Mouse (Mus musculus) neural tube, embryonic 10.5 days (tissue): ENCODE data around the gene Magi3.

Experiments
- DNase-seq: peaks from one replicate; pipeline ENCODE4 v3.0.0-alpha.2; 2017; ENCODE audit warnings: low spot score; ENCODE audit errors: extremely low spot score

Gene Magi3

DNA sequence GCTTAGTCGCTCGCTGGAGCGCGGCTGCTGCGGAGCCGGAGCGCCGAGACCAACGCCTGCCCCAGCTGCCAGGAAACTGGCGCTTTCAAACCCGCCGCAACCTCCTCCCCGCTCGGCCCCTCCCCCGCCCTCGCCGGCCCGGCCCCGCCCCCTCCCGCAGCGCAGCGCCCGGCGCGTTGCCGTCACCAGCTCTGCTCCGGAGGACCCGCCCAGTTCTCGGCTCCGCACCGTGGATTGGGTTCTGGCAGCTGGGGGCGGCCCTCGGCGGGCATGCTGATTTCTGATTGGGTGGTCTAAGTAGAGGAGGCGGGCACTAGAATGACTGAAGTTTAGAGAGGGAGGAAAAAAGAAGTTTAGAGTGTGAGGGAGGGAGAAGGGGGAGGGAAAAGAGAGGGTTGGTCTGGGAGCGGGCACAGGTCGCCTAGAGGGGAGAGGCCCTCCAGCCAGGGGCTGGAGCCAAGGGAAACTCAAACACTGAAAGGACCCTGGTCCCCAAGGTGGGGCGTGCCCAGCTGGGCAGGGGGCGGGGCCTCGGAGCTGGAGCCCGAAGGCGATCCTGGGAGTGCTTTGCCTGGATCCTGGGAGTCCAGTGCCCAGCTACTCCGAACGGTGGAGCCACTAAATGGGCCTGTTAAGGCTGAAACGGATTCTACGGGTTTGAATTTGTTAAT is at the start of gene Magi3:
Gene Magi3 (minus strand): TSS at position 80 of the 671 bp plus-strand sequence.
- peak; percentile 98 for DNase-seq

DNA sequence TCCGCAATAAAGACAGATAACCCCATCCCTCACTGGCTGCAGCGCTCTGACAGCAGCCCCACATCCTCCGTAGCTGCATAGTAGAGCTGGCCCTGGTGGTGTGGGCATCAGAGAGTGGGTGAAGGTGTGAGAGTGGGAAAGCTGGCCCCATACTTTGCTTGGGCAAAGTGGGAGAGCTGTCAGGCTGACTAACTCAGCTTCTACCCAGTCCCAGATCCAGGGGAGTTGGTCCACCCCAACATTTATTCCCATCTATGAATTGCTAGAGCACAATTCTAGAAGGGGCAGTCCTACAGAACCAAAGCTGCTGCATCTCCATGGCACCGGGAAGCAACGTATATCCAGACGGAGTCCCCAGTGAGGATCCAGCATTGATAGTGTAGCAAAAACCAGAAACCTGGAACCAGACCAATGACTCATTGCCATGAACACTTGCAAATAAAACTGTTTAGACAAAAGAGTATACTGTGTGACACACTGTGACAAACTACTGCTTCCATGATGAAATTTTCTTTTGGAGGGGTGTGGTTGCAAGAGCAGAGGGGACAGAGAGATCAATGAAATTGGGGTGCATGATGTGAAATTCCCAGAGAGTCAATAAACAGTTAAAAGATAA is 44.5 kb upstream of the Magi3 start:
- no peak for DNase-seq

DNA sequence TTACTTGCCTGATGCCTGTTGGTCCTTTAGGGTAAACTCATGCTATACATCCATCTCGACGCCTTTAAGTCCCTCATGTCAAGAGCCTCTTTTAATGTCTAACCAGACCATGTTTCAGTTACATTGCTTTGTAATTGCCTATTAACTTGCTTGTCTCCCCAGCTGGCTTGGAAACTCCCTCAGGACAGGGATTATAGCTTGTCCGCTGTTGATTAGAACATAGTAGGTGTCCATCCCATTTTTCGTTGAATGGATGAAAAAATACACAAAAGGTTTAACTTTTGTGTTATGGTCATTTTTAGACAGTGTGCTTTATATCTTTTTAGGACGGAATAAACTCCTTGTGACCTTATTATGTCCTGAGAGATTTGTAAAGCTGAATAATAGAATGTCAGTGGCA is 40.0 kb upstream of the Magi3 start:
- DNase-seq: no peak

DNA sequence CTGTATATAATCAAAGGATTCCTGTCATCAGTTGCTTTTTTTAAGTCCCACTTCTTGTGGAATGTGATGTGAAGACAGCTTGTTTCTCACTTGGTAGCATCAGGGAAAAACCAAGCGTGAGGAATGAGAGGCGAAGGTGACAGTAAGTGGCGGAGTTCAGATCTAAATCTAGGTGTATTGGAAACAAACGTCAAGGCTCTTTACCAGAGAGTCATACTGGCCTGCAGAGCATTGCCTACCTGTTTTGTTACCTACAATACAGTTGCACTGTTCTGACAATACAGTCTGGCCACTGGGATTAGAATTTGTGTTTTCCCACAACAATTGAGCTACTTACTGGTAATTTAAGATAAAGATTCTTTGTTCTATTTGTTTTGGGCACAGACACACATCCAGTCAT is 39.0 kb upstream of the Magi3 start:
- no peak for DNase-seq

DNA sequence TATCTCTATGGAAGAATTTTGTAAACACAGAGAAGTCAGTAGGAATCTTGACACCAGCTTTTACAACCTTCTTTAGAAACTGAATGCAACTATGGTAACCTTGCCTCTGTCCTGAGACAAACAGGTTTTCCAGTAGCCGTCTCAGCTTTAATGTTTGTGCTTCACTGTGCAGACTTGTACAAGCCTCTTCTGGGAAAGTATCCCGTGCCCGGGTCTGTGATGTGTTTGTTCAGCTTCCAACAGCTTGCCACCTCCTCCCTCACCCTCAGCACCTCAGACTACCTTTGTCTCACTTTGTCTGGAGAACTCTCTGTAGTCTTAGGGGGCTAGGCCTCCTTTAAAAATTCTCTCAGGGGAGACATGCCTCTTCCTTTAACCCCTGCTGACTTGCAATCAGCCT is 36.9 kb upstream of the Magi3 start:
- no peak for DNase-seq

DNA sequence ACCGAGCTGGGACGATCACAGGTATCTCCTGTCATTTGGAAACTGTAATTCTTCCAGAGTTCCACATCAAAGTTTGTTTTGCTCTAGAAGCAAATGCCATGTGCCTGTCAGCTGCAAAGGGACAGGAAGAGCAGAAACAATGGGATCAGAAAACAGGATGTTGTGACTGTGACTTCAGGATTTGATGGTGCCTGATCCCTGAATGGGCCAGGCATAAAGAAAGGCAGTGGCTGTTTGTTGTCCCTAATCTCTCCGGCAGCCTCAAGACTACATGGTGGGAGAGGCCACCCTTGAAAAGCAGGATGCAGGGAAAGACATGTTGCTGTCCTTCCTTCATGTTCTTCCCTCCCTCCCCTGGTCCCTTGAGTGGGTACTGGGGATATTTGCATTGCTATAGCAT is 33.6 kb upstream of the Magi3 start:
- DNase-seq: no peak

DNA sequence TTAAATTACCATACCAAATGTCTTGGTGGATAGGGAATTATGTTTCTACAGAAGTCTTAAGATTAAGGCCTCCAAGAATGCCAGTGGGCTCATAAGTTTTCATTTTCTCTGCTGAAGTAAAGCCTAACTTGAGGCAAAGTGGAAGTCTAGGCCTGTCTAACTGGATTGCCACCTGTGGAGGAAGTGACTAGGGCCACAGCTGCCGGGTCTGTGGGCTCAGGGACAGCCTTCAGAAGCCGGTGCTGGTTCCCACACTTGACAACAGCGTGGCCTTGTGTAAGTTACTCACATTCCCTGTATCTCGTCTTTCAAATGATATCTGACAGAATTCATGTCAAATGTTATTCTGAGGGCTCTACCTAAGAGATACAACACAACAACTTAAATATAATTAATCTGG is 27.7 kb upstream of the Magi3 start:
- DNase-seq: no peak

DNA sequence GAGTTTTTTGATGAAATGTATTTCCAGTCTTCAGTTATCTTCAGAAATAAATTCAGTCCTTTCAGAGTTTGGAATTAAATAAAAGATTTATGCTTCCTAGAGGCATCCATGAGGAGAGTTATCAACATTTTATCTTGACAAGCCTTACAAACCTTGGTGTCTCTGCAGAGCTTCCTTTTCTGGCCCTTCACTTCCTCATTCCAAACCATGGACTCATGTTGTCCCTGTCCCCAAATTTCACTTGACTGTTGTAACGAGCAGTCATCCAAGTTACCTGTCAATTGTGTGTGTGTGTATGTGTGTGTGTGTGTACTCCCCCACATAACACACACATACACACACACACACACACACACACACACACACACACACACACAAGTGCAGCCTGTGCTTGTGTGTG is 26.9 kb upstream of the Magi3 start:
- no peak for DNase-seq

DNA sequence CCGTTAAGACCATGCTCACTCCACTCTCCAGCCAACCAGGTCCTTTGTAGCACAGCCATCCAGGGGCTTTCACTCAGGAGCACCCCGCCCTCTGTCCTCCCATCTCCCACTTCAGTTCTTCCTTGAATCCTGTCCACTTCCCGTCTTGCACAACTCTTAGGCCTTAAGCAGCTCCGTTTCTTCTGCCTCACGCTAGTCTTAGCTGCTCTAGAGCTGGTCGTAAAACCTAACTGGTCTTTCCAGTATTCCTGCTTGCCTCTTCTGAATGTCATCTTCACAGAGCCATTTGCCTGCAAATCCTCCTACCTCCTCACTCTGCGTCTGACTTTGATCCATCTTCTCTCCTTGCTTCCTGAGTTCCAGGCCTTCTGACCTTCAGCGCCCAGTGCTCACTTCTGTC is 24.2 kb upstream of the Magi3 start:
- DNase-seq: no peak

DNA sequence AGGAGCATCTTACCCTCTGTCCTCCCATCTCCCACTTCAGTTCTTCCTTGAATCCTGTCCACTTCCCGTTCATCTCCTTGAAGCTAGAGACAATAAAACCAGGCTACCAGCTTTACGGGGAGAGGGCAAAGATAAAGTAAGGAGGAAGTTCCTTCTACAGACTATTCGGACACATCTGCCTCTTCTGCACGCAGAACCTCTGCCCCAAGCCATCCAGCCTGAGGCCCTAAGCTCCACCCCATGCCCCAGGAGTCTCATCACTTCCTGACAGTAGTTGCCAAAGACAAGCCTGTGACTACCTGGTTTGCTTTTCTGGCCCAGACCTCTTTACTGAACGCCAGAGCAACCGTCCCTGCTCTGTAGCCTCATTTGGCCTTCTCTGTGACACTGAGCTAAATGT is 23.8 kb upstream of the Magi3 start:
- DNase-seq: no peak

DNA sequence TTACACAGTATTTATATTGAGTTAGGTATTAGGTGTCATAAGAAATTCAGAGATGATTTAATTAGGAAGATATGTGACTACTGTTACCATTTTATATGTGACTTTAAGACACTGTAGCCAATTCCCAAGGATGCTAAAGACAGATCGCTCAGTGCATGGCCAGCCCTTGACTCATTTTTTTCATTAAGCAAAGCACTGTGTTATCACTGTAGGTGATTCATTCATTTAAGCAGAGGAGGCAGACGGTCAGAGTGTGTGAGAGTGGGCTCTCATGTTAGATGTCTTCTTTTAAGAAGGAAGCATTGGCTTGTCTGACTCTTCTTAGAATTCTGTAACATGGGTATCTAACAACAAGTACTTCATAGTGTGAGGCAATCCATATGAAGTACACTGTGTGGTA is 19.6 kb upstream of the Magi3 start:
- no peak for DNase-seq

DNA sequence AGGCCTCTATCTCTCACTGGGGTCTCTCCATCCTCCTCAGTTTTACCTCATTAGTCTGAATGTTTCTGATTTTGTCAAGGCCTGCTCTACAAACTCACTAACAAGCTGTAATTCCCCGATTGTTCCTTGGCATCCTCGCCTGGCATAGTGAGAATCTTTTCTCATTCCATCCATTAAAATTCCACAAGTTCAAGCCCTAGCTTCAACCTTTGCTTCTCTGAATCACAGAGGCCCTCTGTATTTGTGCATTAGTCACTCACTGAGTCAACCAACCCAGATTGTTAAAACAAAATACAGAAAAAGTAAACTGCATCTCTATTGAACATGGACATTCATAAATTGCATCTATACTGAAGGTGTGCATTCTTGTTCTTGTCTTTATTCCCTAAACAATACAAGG is 19.2 kb upstream of the Magi3 start:
- DNase-seq: no peak

DNA sequence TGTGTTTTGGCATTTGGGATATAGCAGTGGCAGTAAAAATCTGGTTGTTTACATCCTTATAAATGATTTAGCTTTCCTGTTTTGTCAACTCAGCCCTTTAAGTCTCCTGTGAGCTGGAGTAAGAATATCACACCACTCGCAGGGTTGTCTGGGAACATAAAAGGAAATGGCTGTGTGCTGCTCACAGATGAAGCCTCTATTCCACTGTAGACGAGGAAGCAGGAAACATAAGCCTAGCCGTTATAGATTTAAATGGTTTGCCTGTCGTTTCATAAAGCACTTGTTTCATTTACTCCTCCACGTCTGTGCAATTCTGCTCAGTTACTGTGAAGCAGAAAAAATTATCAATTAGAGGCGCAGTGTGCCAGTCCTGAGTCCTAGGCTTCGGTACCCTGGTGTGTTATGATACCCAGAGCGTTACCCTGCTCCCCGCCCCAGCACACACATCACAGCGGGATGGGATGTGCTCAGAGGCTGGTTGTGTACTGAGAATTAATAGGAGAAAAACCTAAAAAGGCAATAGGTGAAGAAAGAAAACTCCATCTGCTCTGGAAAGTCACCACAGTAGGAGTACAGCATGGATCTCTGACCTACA is 17.8 kb upstream of the Magi3 start:
- DNase-seq: no peak

DNA sequence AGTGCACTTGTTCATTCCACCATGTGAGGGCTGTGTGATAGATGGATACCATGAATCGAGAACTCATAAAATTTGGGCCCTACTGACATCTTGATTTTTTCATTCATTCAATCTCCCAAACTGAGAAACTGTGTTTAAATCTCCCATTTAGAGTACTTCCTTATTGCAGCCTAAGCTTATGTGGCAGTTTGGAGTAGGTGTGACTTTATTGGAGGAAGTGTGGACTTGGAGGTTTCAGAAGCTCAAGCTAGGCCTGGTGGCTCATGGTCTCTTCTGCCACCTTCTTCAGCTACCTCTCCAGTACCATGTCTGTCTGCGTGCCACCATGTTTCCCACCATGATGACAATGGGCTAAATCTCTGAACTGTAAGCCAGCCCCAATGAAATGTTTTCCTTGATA is 15.9 kb upstream of the Magi3 start:
- DNase-seq: no peak

DNA sequence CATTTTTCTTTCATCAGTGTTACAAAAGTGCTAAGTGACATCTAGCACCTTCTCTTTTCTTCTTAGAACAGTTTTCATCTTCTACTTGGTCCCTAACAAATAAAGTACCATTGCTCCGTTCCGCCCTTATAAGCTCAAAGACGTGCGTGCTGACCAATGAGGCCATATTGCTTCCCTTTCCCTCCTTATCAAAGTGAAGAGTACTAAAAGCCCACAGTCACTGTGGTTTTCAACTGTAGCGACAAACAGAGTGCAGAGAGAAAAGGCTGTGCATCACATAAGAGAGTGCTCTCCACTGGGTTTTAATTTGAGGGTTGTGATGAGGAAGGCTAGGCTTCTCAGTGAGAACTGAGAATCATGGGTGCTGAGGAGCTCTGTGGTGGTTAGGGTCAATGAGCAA is 14.9 kb upstream of the Magi3 start:
- DNase-seq: no peak

DNA sequence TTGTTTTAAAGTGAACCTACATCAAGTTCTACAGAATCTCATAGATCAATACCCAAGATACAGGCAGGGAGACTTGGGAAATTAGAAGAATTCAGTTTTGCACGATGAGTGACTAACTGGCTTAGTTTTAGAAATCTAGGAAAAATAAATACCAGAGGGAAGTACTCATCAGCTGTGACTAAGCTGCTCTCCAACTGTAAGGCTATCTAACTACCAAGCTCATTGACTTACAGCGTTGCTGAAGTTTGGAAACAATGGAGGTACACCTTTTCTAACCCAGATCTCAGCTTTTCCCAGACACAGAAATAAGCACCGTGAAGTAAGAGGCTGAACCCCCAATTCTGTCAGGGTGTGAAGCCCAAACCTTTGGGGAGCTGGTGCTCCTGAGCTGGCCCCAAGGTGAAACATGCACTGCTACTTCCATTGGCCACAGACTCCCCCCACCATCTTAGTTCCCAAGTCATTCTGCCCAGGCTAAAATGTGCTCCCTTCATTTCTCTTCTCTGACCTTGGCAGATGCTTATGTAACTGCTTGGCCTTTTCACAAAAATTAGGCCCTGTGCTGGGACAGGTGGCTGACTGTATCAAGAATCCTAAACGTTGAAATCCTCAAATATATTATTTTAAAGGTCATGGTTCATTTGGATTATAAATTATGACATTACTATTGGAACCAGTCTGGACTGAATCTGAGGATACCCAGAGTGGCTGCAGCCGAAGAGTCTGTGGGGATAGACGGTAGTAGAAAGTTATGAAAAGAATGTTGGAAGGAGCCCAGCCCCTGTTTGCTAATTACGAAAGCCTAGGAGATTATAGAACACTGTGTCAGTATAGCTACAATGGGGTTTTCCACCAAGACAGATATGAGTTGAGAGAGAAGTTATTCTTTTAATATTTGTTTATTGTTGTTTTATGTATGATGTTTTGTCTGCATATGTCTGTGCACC is 13.5 kb upstream of the Magi3 start:
- DNase-seq: no peak

DNA sequence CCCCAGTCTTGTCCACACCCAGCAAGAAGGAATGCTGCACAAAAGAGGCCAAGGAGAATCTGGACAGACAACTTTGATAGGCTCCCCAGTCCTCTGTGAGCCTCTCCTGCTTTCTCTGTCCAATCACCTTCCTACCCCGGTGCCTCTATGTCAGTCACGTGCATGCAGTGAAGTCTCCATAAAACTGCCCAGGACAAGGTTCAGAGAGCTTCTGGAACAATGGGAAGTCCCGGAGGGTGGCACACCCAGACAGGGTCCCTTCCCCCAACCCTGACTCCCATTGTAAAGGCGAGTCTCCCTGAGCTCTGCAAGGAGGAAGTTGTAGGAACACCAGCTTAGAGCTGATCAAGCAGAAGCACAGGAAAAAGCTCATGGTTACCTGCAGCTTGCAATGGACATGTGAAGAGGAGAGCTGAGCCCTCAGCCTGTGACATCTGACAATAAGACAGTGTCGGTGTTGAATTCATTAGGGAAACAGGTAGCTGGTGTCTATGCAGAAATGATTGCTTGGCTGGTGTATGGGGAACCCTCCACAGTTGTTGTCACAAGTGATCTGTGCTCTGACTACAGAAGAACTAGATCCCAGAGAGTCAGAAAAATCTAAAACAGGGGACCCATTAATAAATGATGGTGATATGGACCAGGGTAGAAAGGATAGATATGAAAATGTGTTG is 7.4 kb upstream of the Magi3 start:
- DNase-seq: no peak

DNA sequence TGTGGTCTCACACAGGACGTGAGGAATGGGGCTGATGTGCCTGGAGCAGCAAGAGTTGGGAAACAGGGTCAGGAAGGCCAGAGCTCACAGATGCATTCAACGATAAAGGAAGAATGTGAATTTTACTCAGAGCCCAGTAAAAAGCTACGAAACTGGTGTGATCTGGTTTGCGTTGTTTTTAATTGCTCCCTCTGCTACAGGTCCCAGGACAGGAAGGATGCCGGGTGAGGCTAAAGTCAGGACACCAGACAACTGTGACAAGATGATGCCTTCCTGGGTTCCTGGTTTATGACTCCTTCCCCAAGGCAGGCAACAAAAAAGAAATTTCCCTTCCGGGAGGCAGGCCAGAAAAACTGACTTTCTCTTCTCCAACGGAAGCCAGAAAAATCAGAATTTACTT is 6.6 kb upstream of the Magi3 start:
- DNase-seq: no peak

DNA sequence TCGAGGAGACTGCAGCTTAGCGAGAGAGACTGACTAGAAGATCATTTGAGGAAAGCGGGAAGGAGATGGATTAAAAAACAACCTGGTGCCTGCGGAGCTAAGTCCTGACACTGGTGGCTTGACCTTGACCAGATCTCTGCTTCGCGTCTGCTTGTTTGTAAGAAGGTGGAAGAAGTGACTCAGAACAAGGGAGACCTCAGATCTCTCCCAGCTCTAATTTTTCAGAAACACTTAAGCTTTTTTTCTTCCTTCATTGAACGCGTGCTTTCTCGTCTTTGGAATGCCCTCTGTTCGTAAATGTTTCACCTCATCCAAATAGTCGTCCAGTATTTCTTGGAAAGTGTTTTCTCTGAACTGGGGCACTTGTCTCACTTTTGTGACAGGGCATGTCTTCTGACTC is 982 bp upstream of the Magi3 start:
- no peak for DNase-seq

DNA sequence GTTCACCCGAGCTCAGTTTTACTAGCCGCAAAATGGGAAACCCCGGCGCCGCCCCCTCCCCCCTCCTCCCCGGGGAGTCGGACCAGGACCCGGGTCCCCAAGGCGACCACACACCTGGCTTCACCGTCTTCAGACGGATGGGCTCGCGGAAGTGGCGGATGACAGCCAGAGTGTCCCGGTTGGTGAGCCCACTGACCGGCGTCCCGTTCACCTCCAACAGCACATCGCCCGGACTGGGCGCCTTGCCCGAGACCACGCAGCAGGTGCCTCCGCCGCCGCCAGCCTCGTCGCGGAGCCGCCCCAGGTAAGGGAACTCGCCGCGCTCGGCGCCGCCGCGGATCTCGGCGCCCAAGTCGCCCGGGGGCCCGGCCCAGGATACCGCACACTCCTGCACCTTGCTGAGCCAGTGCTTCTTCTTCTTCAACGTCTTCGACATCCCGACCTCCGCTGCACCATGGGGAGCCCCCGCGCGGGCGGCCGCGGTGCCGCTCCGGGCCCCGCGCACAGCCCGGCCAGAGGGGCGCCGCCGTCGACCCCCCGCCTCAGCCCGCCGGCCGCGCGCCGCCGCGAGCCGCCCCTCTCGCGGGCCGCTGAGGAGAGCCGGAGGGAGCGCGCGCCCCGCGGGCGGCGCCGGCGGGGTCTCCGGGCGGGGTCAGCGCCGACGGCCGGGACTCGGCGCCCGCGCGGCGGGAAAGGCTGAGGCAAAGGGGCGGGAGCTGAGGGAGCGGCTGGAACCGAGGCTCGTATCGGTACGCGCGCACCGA is 461 bp downstream of the Magi3 start:
- DNase-seq: no peak

DNA sequence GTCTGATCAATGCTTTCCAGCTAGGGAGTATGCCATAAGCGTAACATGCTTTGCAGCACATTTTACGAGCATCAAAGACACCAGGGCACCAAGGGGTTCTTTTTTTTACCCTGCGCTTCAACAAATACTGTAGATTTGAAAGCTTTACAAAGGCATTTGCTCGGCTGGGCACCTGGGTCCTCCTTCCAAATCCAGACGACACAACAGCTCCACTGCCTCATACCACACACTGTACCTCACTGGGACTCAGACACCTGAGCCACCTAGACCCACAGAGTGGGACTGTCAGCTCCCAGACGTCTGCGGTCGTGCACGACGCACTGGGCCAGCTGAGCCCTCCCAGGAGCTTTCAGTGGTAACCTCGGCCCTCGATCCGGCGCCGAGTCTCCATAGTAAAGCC is 1.2 kb downstream of the Magi3 start:
- peak; percentile 40 for DNase-seq
